Mouse (Mus musculus): ENCODE measurements around the gene Fn3krp.
A peak's percentile ranks its signal among the peaks of the same experiment; 100 is the strongest.

The Fn3krp gene

DNA sequence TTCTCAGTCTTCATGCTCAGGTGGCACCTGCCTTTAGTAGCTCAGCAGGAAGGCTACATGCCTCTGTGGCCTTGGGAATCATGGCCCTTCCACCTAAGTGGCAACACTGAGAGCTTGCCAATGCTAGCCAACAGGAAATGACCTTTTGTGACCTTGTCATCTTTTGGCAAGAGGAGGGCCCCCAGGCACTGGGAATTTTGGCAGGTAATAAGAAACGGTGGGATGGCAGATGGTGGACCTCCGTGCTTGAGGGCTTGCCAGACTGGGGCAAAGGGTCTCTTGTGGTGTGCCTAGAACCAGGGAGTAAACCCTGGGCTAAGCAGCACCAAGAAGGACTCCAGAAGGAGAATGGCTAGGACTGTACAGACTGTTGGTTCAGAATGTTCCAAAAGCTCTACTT is 20.9 kb downstream of the Fn3krp start:
- no peak for DNase-seq (ENCODE audit: low read depth, low spot score)

GRCm38 (mm10) chr11:121451216-121451726 is 30.1 kb downstream of the Fn3krp start:
- no peak for DNase-seq (ENCODE audit: low read depth, low spot score)

DNA sequence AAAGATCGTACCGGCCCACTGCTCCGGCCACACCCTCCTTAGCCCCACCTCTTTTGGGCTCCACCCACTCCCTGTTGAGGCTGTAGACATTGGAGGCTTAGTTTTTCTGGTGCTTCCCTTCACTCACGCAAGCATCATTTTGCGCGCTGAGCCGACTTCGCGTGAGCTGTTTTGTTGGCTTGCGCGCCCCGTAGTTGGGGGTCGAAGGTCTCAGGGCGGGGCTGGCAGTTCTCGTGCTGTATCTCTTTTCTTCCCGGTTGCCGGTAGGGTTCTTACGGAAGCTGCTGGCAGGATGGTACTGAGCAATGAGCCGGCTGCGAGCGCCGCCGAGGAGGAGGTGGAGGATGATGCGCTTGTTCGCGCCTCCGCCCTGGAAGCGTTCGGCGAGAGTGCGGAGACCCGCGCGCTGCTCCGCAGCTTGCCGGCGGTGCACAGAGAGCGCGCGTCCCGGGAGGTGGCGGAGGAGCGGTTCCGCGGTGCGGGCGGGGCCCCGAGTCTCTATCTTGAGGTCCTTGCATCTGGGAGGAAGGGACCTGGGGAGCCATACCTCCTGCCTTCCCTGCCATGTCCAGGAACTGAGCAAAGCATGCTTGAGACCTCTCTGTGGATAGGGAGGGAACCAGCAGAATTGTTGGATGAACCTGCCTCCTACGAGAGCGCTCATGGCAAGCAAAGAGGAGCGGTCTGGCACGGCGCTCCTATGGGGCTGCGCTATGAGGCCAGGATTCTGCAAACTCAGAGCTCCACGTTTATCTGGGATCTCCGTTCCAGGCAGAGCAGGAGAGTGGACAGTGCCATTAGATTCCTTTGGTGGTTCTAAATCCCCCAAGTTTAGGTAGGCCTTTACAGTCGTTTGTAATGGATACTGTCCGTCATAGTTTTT is 30.8 kb downstream of the Fn3krp start, which contains the start of gene Tbcd:
Gene Tbcd (plus strand): TSS at position 197 of the 883 bp plus-strand sequence.
- peak; percentile 96 for DNase-seq (ENCODE audit: low read depth, low spot score)

GRCm38 (mm10) chr11:121457874-121458273 is 36.7 kb downstream of the Fn3krp start:
- DNase-seq (ENCODE audit: low read depth, low spot score): no peak

DNA sequence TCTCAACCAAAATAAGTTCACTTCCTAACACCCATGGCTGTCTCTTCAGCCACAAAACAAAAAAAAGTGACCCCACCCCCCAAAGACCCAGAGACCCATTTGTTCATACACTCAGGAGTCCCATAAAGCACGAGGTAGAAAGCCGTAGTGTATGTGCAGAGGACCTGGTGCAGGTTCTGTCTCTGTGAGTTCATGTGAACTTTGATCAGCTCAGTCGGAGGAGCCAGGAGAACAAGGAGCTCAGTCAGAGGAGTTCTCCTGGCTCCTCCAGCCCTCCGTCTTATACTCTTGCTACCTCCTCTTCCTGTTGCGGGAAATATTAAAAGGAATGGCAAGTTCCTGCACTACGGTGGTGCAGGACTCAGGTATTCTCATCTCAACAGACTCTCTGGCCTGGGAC is 46.2 kb downstream of the Fn3krp start:
- no peak for DNase-seq (ENCODE audit: low read depth, low spot score)

GRCm38 (mm10) chr11:121474831-121475230 is 53.6 kb downstream of the Fn3krp start:
- no peak for DNase-seq (ENCODE audit: low read depth, low spot score)

DNA sequence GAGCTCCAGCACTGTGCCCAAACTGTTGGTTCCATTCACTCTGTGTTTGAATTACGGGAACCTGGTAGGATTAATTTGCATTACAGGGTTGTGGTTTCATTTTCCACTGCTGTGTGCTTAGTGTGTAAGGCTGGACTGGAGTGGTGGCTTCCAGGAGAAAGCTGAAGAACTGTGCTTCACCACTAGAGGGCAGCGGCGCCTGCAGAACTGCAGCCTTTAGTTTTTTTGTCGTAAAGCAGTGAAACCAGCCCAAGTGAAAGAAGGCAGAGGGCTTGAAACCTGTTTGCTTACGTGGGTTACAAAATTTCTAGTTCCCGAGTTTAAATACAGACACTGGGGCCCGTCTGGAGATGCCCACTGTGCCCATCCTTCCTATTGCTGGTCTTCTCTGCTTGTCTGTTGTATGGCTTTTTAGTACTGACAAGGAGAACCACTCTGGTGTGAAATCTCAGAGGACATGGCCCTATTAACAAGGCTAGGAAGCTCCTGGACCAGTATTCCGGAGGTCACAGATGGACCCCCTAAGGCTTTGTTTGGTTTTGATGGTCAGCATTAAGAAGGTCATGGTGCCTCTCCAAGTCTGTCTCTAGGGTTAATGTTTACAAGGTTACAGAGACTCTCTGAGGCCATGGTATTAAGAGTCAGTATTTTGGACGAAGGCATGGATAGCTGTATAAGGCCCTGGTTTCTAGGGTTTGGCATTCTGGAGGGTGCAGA is 54.7 kb downstream of the Fn3krp start:
- no peak for DNase-seq (ENCODE audit: low read depth, low spot score)

DNA sequence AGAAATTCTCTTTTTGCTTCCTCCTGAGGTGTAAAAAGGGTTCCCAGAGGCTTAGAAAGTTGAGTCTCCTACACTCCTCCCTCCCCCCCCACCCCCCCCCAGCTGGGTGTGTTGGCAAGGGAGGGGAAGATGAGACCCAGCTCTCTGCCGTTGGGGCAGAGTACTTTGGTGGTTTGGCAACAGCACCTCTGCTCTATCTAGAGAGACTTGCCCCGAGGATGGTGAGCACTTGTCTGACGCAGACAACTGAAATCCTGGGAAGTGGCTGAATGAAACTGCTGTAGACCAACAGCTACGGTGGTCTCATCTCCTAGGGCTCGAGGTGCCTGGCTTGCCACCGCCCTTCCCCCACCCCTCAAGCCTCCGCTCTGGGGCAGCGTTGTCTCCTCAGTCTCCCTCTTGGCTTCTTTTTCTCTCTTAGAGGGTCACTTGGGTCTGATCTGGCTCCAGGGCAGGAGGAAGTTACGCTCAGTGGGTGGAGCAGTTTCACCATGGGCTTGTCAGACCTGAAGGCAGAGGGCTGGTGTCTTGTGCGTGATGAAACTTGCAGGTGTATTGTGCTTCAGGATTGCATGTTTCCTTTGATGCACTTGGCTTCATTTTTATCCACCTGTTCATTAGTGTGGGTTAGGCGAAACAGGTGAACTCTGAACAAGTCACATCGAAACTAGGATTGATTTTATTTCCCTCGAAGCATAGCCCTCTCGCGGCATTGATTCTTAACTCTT is 58.4 kb downstream of the Fn3krp start:
- no peak for DNase-seq (ENCODE audit: low read depth, low spot score)
